Mouse (Mus musculus): ENCODE results near the gene Col1a1. TPM values are rescaled to one million over a fixed set of nuclear protein-coding genes. Genes with fewer than 3 reads are reported as not detected.
A peak's percentile ranks its signal among the peaks of the same experiment; 100 is the strongest.

Gene Col1a1
- polyA plus RNA-seq, 1 experiment from 2014 or later = 89.0 TPM

- peaks cover 20% of the 10 kb centered on the region for H3K4me1 ChIP-seq (ENCODE audit: control insufficient read depth, insufficient read depth, low read length)
- 77% methylated on average over 2 of the region's 2 CpGs for WGBS
- no peak for DNase-seq (ENCODE audit: low spot score)
These were observed 50.4 kb downstream of the Col1a1 start for GRCm38 (mm10) chr11:94986435-94986834.

GRCm38 (mm10) chr11:94987341-94987740, 51.3 kb downstream of the Col1a1 start:
- no peak overlapping the region for H3K27ac ChIP-seq (replicated peaks; ENCODE audit: low read depth, low read length)
- DNase-seq (ENCODE audit: low spot score) (no peak), ATAC-seq (ENCODE audit: insufficient number of reproducible peaks, low FRiP score, low TSS enrichment, low read depth) (no peak)

More at GRCm38 (mm10) chr11:94986435-94986834, 50.4 kb downstream of the Col1a1 start:
- no peak overlapping the region for H3K4me2 ChIP-seq (ENCODE audit: low read depth, severe bottlenecking)
- no peak overlapping the region for H3K27ac ChIP-seq (replicated peaks; ENCODE audit: low read depth, low read length)
- H3K9ac ChIP-seq (ENCODE audit: low read length) = no peak overlapping the region
- H3K36me3 ChIP-seq (ENCODE audit: control insufficient read depth, insufficient read depth, low read length) = no peaks in the 10 kb centered on the region
- no peak overlapping the region for H3K4me3 ChIP-seq (ENCODE audit: low read depth, low read length)
- ATAC-seq (ENCODE audit: insufficient number of reproducible peaks, low FRiP score, low TSS enrichment, low read depth) = no peak
- H3K27me3 ChIP-seq (ENCODE audit: control insufficient read depth, insufficient read depth, low read length) = no peaks in the 10 kb centered on the region
- H3K9me3 ChIP-seq (ENCODE audit: control insufficient read depth, low read length) = no peaks in the 10 kb centered on the region

GRCm38 (mm10) chr11:94987851-94988250, 51.8 kb downstream of the Col1a1 start:
- H3K27me3 ChIP-seq (ENCODE audit: control insufficient read depth, insufficient read depth, low read length) = no peaks in the 10 kb centered on the region
- DNase-seq (ENCODE audit: low spot score) = no peak
- H3K27ac ChIP-seq (replicated peaks; ENCODE audit: low read depth, low read length) = no peak overlapping the region
- 71% methylated on average over 8 of the region's 8 CpGs for WGBS
- no peak overlapping the region for H3K4me2 ChIP-seq (ENCODE audit: low read depth, severe bottlenecking)
- no peak overlapping the region for H3K4me3 ChIP-seq (ENCODE audit: low read depth, low read length)
- H3K9ac ChIP-seq (ENCODE audit: low read length) = no peak overlapping the region
- no peaks in the 10 kb centered on the region for H3K36me3 ChIP-seq (ENCODE audit: control insufficient read depth, insufficient read depth, low read length)
- no peaks in the 10 kb centered on the region for H3K9me3 ChIP-seq (ENCODE audit: control insufficient read depth, low read length)
- peaks cover 27% of the 10 kb centered on the region for H3K4me1 ChIP-seq (ENCODE audit: control insufficient read depth, insufficient read depth, low read length)
- ATAC-seq (ENCODE audit: insufficient number of reproducible peaks, low FRiP score, low TSS enrichment, low read depth) = no peak

More at GRCm38 (mm10) chr11:94987341-94987740, 51.3 kb downstream of the Col1a1 start:
- Histone ChIP-seq H3K9ac (ENCODE audit: low read length) (no peak overlapping the region), H3K4me1 (ENCODE audit: control insufficient read depth, insufficient read depth, low read length) (peaks cover 22% of the 10 kb centered on the region), H3K27me3 (ENCODE audit: control insufficient read depth, insufficient read depth, low read length) (no peaks in the 10 kb centered on the region), H3K4me2 (ENCODE audit: low read depth, severe bottlenecking) (no peak overlapping the region), H3K9me3 (ENCODE audit: control insufficient read depth, low read length) (no peaks in the 10 kb centered on the region), H3K4me3 (ENCODE audit: low read depth, low read length) (no peak overlapping the region), H3K36me3 (ENCODE audit: control insufficient read depth, insufficient read depth, low read length) (no peaks in the 10 kb centered on the region)
- 63% methylated on average over 6 of the region's 6 CpGs for WGBS

GRCm38 (mm10) chr11:94988780-94989561, 52.9 kb downstream of the Col1a1 start:
- H3K4me1 ChIP-seq (ENCODE audit: control insufficient read depth, insufficient read depth, low read length) = peaks cover 38% of the 10 kb centered on the region
- no peaks in the 10 kb centered on the region for H3K9me3 ChIP-seq (ENCODE audit: control insufficient read depth, low read length)
- peak overlapping the region; percentile 42 for H3K4me3 ChIP-seq (ENCODE audit: low read depth, low read length)
- H3K36me3 ChIP-seq (ENCODE audit: control insufficient read depth, insufficient read depth, low read length) = no peaks in the 10 kb centered on the region
- DNase-seq (ENCODE audit: low spot score) (no peak), ATAC-seq (ENCODE audit: insufficient number of reproducible peaks, low FRiP score, low TSS enrichment, low read depth) (no peak)
- peak overlapping the region; percentile 96 for H3K4me2 ChIP-seq (ENCODE audit: low read depth, severe bottlenecking)
- peak overlapping the region; percentile 71 for H3K9ac ChIP-seq (ENCODE audit: low read length)
- 19% methylated on average over 10 of the region's 10 CpGs for WGBS
- no peaks in the 10 kb centered on the region for H3K27me3 ChIP-seq (ENCODE audit: control insufficient read depth, insufficient read depth, low read length)
- peak overlapping the region; percentile 71 for H3K27ac ChIP-seq (replicated peaks; ENCODE audit: low read depth, low read length)

GRCm38 (mm10) chr11:94989562-94990017, 53.6 kb downstream of the Col1a1 start:
- Histone ChIP-seq H3K9me3 (ENCODE audit: control insufficient read depth, low read length) (no peaks in the 10 kb centered on the region), H3K4me3 (ENCODE audit: low read depth, low read length) (peak overlapping the region; percentile 42), H3K27me3 (ENCODE audit: control insufficient read depth, insufficient read depth, low read length) (no peaks in the 10 kb centered on the region), H3K4me1 (ENCODE audit: control insufficient read depth, insufficient read depth, low read length) (peaks cover 45% of the 10 kb centered on the region), H3K9ac (ENCODE audit: low read length) (peak overlapping the region; percentile 71), H3K4me2 (ENCODE audit: low read depth, severe bottlenecking) (peak overlapping the region; percentile 96), H3K27ac (replicated peaks; ENCODE audit: low read depth, low read length) (peak overlapping the region; percentile 71), H3K36me3 (ENCODE audit: control insufficient read depth, insufficient read depth, low read length) (no peaks in the 10 kb centered on the region; the same call in 1 of the 2 replicates)
- ATAC-seq (ENCODE audit: insufficient number of reproducible peaks, low FRiP score, low TSS enrichment, low read depth) = peak; percentile 63
- WGBS = 0% methylated on average over 12 of the region's 12 CpGs
- peak; percentile 90 for DNase-seq (ENCODE audit: low spot score)

GRCm38 (mm10) chr11:94990102-94990748, 54.2 kb downstream of the Col1a1 start:
- peaks cover 51% of the 10 kb centered on the region for H3K4me1 ChIP-seq (ENCODE audit: control insufficient read depth, insufficient read depth, low read length)
- ATAC-seq (ENCODE audit: insufficient number of reproducible peaks, low FRiP score, low TSS enrichment, low read depth) (no peak), DNase-seq (ENCODE audit: low spot score) (no peak)
- H3K4me3 ChIP-seq (ENCODE audit: low read depth, low read length) = peak overlapping the region; percentile 95
- H3K27ac ChIP-seq (replicated peaks; ENCODE audit: low read depth, low read length) = peak overlapping the region; percentile 89
- H3K27me3 ChIP-seq (ENCODE audit: control insufficient read depth, insufficient read depth, low read length) = no peaks in the 10 kb centered on the region
- peak overlapping the region; percentile 96 for H3K4me2 ChIP-seq (ENCODE audit: low read depth, severe bottlenecking)
- H3K36me3 ChIP-seq (ENCODE audit: control insufficient read depth, insufficient read depth, low read length) = peaks cover 2% of the 10 kb centered on the region; the same call in 1 of the 2 replicates
- H3K9ac ChIP-seq (ENCODE audit: low read length) = peak overlapping the region; percentile 93
- WGBS = 49% methylated on average over 6 of the region's 6 CpGs
- H3K9me3 ChIP-seq (ENCODE audit: control insufficient read depth, low read length) = no peaks in the 10 kb centered on the region

GRCm38 (mm10) chr11:94990749-94991577, 54.9 kb downstream of the Col1a1 start, which contains the start of gene Ppp1r9b:
Gene Ppp1r9b (plus strand): TSS chr11:94991035.
- WGBS = under 1% methylated on average over 64 of the region's 69 CpGs
- peak; percentile 80 for ATAC-seq (ENCODE audit: insufficient number of reproducible peaks, low FRiP score, low TSS enrichment, low read depth)
- H3K4me1 ChIP-seq (ENCODE audit: control insufficient read depth, insufficient read depth, low read length) = peaks cover 55% of the 10 kb centered on the region

More at GRCm38 (mm10) chr11:94990749-94991577, 54.9 kb downstream of the Col1a1 start, which contains the start of gene Ppp1r9b:
- peaks cover 4% of the 10 kb centered on the region; the same call in 1 of the 2 replicates for H3K36me3 ChIP-seq (ENCODE audit: control insufficient read depth, insufficient read depth, low read length)
- H3K27ac ChIP-seq (replicated peaks; ENCODE audit: low read depth, low read length) = peak within 1 kb of the TSS; percentile 89
- peak within 1 kb of the TSS; percentile 93 for H3K9ac ChIP-seq (ENCODE audit: low read length)
- DNase-seq (ENCODE audit: low spot score) = peak; percentile 97
- H3K27me3 ChIP-seq (ENCODE audit: control insufficient read depth, insufficient read depth, low read length) = no peaks in the 10 kb centered on the region
- H3K4me2 ChIP-seq (ENCODE audit: low read depth, severe bottlenecking) = peak within 1 kb of the TSS; percentile 96
- peak within 1 kb of the TSS; percentile 95 for H3K4me3 ChIP-seq (ENCODE audit: low read depth, low read length)
- no peaks in the 10 kb centered on the region for H3K9me3 ChIP-seq (ENCODE audit: control insufficient read depth, low read length)

All from limb, embryonic 11.5 days (tissue).